Mouse (Mus musculus): ENCODE measurements at regions not wholly inside any gene's neighbourhood (a gene's known extent, or its start where the extent isn't known, plus 50 kb on each side); places are given as distances from the start of the nearest gene placed in this dataset.

GRCm38 (mm10) chr2:173448546-173449187, 73.7 kb upstream of the 1700021F07Rik start:
- DNase-seq (ENCODE audit: low spot score) (no peak), ATAC-seq (replicated peaks; ENCODE audit: low FRiP score) (no peak)
- Histone ChIP-seq H3K36me3 (ENCODE audit: control insufficient read depth, insufficient read depth, low read length) (no peaks in the 10 kb centered on the region), H3K4me1 (replicated peaks; ENCODE audit: control insufficient read depth, insufficient read depth, low read length) (no peaks in the 10 kb centered on the region), H3K9me3 (ENCODE audit: control insufficient read depth, low read length) (no peaks in the 10 kb centered on the region; the same call in 1 of the 2 replicates), H3K9ac (ENCODE audit: low read depth, low read length) (no peak overlapping the region), H3K4me2 (no peak overlapping the region), H3K27ac (ENCODE audit: low read depth, low read length) (no peak overlapping the region), H3K27me3 (replicated peaks; ENCODE audit: control insufficient read depth, insufficient read depth, low read length) (no peaks in the 10 kb centered on the region; the same call in 1 of the 2 replicates), H3K4me3 (ENCODE audit: low read depth, low read length) (no peak overlapping the region)
- WGBS: 66% methylated on average over 11 of the region's 11 CpGs

DNA sequence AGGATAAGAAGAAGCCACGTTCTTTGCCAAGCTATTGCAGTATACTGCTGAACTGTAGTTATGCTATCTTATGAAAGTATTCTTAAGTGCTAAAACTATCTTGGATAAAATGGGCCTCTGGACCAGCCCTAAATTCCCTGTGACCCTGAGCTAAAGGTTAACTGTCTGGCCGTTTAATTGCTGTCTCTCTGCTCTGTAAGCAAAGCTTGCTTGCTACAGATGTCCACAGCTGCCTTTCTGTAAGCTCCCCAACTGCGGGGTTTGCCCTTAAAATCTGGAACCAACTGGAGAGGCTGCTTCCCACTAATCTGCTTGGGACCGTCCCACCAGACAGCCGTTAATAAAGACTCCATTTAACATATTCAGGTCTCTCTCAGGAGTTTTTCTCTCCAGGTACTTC, 73.2 kb upstream of the 1700021F07Rik start:
- Histone ChIP-seq H3K9me3 (ENCODE audit: control insufficient read depth, low read length) (no peaks in the 10 kb centered on the region; the same call in 1 of the 2 replicates), H3K27ac (ENCODE audit: low read depth, low read length) (no peak overlapping the region), H3K36me3 (ENCODE audit: control insufficient read depth, insufficient read depth, low read length) (no peaks in the 10 kb centered on the region), H3K4me1 (replicated peaks; ENCODE audit: control insufficient read depth, insufficient read depth, low read length) (no peaks in the 10 kb centered on the region), H3K9ac (ENCODE audit: low read depth, low read length) (no peak overlapping the region), H3K4me2 (no peak overlapping the region), H3K4me3 (ENCODE audit: low read depth, low read length) (no peak overlapping the region), H3K27me3 (replicated peaks; ENCODE audit: control insufficient read depth, insufficient read depth, low read length) (no peaks in the 10 kb centered on the region; the same call in 1 of the 2 replicates)
- 67% methylated on average over 5 of the region's 5 CpGs for WGBS
- ATAC-seq (replicated peaks; ENCODE audit: low FRiP score) (no peak), DNase-seq (ENCODE audit: low spot score) (no peak)

DNA sequence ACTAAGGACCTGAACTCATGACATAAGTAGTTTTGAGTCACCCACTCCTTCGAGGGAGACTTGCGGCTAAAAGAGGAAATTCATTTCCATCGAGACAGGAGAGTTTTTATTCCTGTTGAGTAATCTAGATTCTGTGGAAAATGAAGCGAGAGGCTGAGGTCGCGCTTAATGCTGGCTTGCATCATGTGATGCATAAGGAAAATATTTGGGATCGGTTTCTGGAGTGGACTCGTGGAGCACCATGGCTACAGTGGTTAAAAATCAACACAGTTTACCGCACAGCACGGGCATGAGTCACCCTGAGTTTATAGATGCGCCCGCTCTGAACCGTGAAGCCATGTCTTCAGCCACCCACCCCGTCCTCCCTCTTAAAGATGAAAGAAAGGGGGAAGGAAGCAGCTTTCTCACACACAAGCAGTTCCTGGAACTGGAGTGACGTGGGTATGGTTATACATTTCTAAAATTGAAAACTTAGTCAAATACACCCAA, 70.3 kb upstream of the 1700021F07Rik start:
- no peak for ATAC-seq (replicated peaks; ENCODE audit: low FRiP score)
- H3K27ac ChIP-seq (ENCODE audit: low read depth, low read length): no peak overlapping the region

GRCm38 (mm10) chr2:173452800-173453199, 69.6 kb upstream of the 1700021F07Rik start:
- Histone ChIP-seq H3K9ac (ENCODE audit: low read depth, low read length) (no peak overlapping the region), H3K27ac (ENCODE audit: low read depth, low read length) (no peak overlapping the region), H3K36me3 (ENCODE audit: control insufficient read depth, insufficient read depth, low read length) (no peaks in the 10 kb centered on the region), H3K27me3 (replicated peaks; ENCODE audit: control insufficient read depth, insufficient read depth, low read length) (no peaks in the 10 kb centered on the region; the same call in 1 of the 2 replicates), H3K4me3 (ENCODE audit: low read depth, low read length) (no peak overlapping the region), H3K4me1 (replicated peaks; ENCODE audit: control insufficient read depth, insufficient read depth, low read length) (no peaks in the 10 kb centered on the region), H3K9me3 (ENCODE audit: control insufficient read depth, low read length) (no peaks in the 10 kb centered on the region; the same call in 1 of the 2 replicates), H3K4me2 (no peak overlapping the region)
- 81% methylated on average over 4 of the region's 4 CpGs for WGBS
- DNase-seq (ENCODE audit: low spot score): no peak
- ATAC-seq (replicated peaks; ENCODE audit: low FRiP score): no peak

More for the DNA sequence above, 70.3 kb upstream of the 1700021F07Rik start:
- DNase-seq (ENCODE audit: low spot score): no peak
- Histone ChIP-seq H3K36me3 (ENCODE audit: control insufficient read depth, insufficient read depth, low read length) (no peaks in the 10 kb centered on the region), H3K27me3 (replicated peaks; ENCODE audit: control insufficient read depth, insufficient read depth, low read length) (no peaks in the 10 kb centered on the region; the same call in 1 of the 2 replicates), H3K4me3 (ENCODE audit: low read depth, low read length) (no peak overlapping the region), H3K9ac (ENCODE audit: low read depth, low read length) (no peak overlapping the region), H3K4me1 (replicated peaks; ENCODE audit: control insufficient read depth, insufficient read depth, low read length) (no peaks in the 10 kb centered on the region), H3K9me3 (ENCODE audit: control insufficient read depth, low read length) (no peaks in the 10 kb centered on the region; the same call in 1 of the 2 replicates), H3K4me2 (no peak overlapping the region)
- WGBS: 72% methylated on average over 15 of the region's 15 CpGs

- no peaks in the 10 kb centered on the region for H3K9me3 ChIP-seq (ENCODE audit: control insufficient read depth, low read length)
- no peak for DNase-seq (ENCODE audit: low spot score)
- no peak overlapping the region for H3K4me2 ChIP-seq
- H3K27ac ChIP-seq (ENCODE audit: low read depth, low read length): no peak overlapping the region
- H3K27me3 ChIP-seq (replicated peaks; ENCODE audit: control insufficient read depth, insufficient read depth, low read length): no peaks in the 10 kb centered on the region; the same call in 1 of the 2 replicates
- no peaks in the 10 kb centered on the region for H3K4me1 ChIP-seq (replicated peaks; ENCODE audit: control insufficient read depth, insufficient read depth, low read length)
- 62% methylated on average over 14 of the region's 14 CpGs for WGBS
- no peak overlapping the region for H3K9ac ChIP-seq (ENCODE audit: low read depth, low read length)
- no peaks in the 10 kb centered on the region for H3K36me3 ChIP-seq (ENCODE audit: control insufficient read depth, insufficient read depth, low read length)
- H3K4me3 ChIP-seq (ENCODE audit: low read depth, low read length): no peak overlapping the region
- no peak for ATAC-seq (replicated peaks; ENCODE audit: low FRiP score)
Observed at GRCm38 (mm10) chr2:173453569-173454405, 68.6 kb upstream of the 1700021F07Rik start.

DNA sequence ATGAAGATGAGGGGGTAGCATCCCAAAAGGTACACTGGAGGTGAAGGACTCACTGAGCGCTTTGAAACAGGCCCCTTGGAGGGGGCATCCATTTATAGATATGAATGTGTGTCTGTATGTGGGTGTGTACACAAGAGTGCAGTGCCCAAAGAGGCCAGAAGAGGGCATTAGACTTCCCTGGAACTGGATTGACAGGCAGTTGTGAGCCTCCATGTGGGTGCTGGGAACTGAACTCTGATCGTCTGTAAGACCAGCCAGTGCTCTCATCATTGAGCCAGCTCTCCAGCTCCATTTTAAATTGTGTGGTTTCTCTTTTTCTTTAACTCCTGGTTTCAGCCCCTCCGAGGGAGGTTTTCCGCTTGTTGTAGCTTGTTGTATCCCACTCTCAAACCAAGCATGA, 67.6 kb upstream of the 1700021F07Rik start:
- H3K4me1 ChIP-seq (replicated peaks; ENCODE audit: control insufficient read depth, insufficient read depth, low read length): no peaks in the 10 kb centered on the region
- DNase-seq (ENCODE audit: low spot score) (no peak), ATAC-seq (replicated peaks; ENCODE audit: low FRiP score) (no peak)
- 95% methylated on average over 4 of the region's 4 CpGs for WGBS
- no peaks in the 10 kb centered on the region for H3K9me3 ChIP-seq (ENCODE audit: control insufficient read depth, low read length)
- no peaks in the 10 kb centered on the region; the same call in 1 of the 2 replicates for H3K27me3 ChIP-seq (replicated peaks; ENCODE audit: control insufficient read depth, insufficient read depth, low read length)
- no peak overlapping the region for H3K4me3 ChIP-seq (ENCODE audit: low read depth, low read length)
- H3K27ac ChIP-seq (ENCODE audit: low read depth, low read length): no peak overlapping the region
- no peak overlapping the region for H3K9ac ChIP-seq (ENCODE audit: low read depth, low read length)
- H3K4me2 ChIP-seq: no peak overlapping the region
- H3K36me3 ChIP-seq (ENCODE audit: control insufficient read depth, insufficient read depth, low read length): no peaks in the 10 kb centered on the region

DNA sequence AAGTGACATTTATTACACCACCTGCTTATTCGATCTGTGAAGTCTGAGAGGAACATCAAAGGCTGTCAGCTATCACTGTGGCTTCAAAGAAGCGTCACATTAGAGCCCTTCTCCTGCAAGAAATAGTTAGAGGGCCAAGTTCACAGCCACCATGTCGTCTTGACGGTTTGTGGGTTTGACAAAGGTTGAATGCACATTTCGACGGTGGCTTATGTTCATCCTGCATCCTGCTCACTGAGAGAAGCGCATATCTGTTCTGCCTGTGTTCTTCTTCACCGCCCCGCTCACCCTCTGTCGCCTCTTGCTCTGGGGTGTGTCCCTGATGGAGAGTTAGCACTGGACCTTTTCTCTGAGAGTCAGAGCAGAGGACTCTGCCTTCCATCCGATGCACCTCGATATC, 67.2 kb upstream of the 1700021F07Rik start:
- no peaks in the 10 kb centered on the region for H3K4me1 ChIP-seq (replicated peaks; ENCODE audit: control insufficient read depth, insufficient read depth, low read length)
- no peak overlapping the region for H3K27ac ChIP-seq (ENCODE audit: low read depth, low read length)
- H3K4me3 ChIP-seq (ENCODE audit: low read depth, low read length): no peak overlapping the region
- DNase-seq (ENCODE audit: low spot score) (no peak), ATAC-seq (replicated peaks; ENCODE audit: low FRiP score) (no peak)
- no peaks in the 10 kb centered on the region for H3K9me3 ChIP-seq (ENCODE audit: control insufficient read depth, low read length)
- H3K27me3 ChIP-seq (replicated peaks; ENCODE audit: control insufficient read depth, insufficient read depth, low read length): no peaks in the 10 kb centered on the region
- no peak overlapping the region for H3K4me2 ChIP-seq
- 84% methylated on average over 12 of the region's 12 CpGs for WGBS
- no peak overlapping the region for H3K9ac ChIP-seq (ENCODE audit: low read depth, low read length)
- H3K36me3 ChIP-seq (ENCODE audit: control insufficient read depth, insufficient read depth, low read length): no peaks in the 10 kb centered on the region

DNA sequence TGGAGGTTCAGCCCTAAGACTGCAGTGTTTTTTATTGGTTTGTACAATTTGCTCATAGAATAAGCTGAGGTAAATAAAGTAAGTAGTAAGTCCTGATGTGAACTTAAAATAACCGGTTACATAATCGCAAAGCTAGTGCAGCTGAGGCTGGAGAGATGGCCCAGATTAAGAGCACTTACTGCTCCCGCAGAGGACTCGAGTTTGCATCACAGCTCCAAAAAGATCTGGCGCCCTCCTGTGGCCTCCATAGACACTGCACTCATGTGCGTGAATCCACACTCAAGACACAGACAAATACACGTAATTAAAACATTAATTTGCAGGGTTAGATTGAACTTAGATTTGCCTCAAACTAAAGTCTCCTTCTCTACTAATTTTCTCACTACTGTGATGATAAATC, 66.3 kb upstream of the 1700021F07Rik start:
- DNase-seq (ENCODE audit: low spot score) (no peak), ATAC-seq (replicated peaks; ENCODE audit: low FRiP score) (no peak)
- Histone ChIP-seq H3K9me3 (ENCODE audit: control insufficient read depth, low read length) (no peaks in the 10 kb centered on the region; the same call in 1 of the 2 replicates), H3K27me3 (replicated peaks; ENCODE audit: control insufficient read depth, insufficient read depth, low read length) (no peaks in the 10 kb centered on the region), H3K4me2 (no peak overlapping the region), H3K4me1 (replicated peaks; ENCODE audit: control insufficient read depth, insufficient read depth, low read length) (no peaks in the 10 kb centered on the region), H3K36me3 (ENCODE audit: control insufficient read depth, insufficient read depth, low read length) (no peaks in the 10 kb centered on the region), H3K9ac (ENCODE audit: low read depth, low read length) (no peak overlapping the region), H3K4me3 (ENCODE audit: low read depth, low read length) (no peak overlapping the region), H3K27ac (ENCODE audit: low read depth, low read length) (no peak overlapping the region)
- WGBS: 78% methylated on average over 7 of the region's 7 CpGs
